Mouse (Mus musculus) T-helper 17 cell (primary cell): ENCODE results near the gene Dnajc4.

Source experiments
- in situ Hi-C, 2 experiments: fragments of 300-600 bp; cut with MboI, MseI; formaldehyde crosslinking; loops; 1 replicate in 1 of 2; 2 replicates in 1 of 2; pipeline ENCODE4 v1.15.1; 2025; ENCODE audit warnings: high pct_unique_total_duplicates in 2 of 2

The Dnajc4 gene

GRCm38 (mm10) chr19:6992011-6992858 is at the start of gene Dnajc4:
TSS of gene Dnajc4 (minus strand) at chr19:6992572.
- in situ Hi-C loops = loop anchor here in 1 of 2 experiments (25.0 kb wide), 1 partner anchor 1920 kb away; the partner anchor contains the start of gene B3gat3

GRCm38 (mm10) chr19:7041171-7041570 is 48.8 kb upstream of the Dnajc4 start:
- in situ Hi-C loops = no loop called here

GRCm38 (mm10) chr19:7040637-7041130 is 48.3 kb upstream of the Dnajc4 start:
- in situ Hi-C loops = no loop called here

GRCm38 (mm10) chr19:7039841-7040636 is 47.7 kb upstream of the Dnajc4 start, which contains the start of gene Stip1:
TSS of gene Stip1 (minus strand) at chr19:7039967.
- in situ Hi-C loops = no loop called here

GRCm38 (mm10) chr19:7039088-7039720 is 46.8 kb upstream of the Dnajc4 start:
- in situ Hi-C loops = no loop called here

- in situ Hi-C loops = no loop called here
Measured at GRCm38 (mm10) chr19:7034006-7034405, 41.6 kb upstream of the Dnajc4 start.

GRCm38 (mm10) chr19:7029531-7029930 is 37.2 kb upstream of the Dnajc4 start:
- in situ Hi-C loops = no loop called here

- in situ Hi-C loops = loop anchor here in 1 of 2 experiments (25.0 kb wide), 1 partner anchor 1892 kb away; the partner anchor contains the start of gene B3gat3
Measured at GRCm38 (mm10) chr19:7020224-7020641, 27.9 kb upstream of the Dnajc4 start.

GRCm38 (mm10) chr19:7019191-7019590 is 26.8 kb upstream of the Dnajc4 start, which contains the start of gene Fermt3:
TSS of gene Fermt3 (minus strand) at chr19:7019469.
- in situ Hi-C loops = loop anchor here in 1 of 2 experiments (25.0 kb wide), 1 partner anchor 1893 kb away; the partner anchor contains the start of gene B3gat3

GRCm38 (mm10) chr19:7018546-7018945 is 26.2 kb upstream of the Dnajc4 start:
- in situ Hi-C loops = loop anchor here in 1 of 2 experiments (25.0 kb wide), 1 partner anchor 1894 kb away; the partner anchor contains the start of gene B3gat3

GRCm38 (mm10) chr19:7017541-7018457 is 25.4 kb upstream of the Dnajc4 start:
- in situ Hi-C loops = loop anchor here in 1 of 2 experiments (25.0 kb wide), 1 partner anchor 1895 kb away; the partner anchor contains the start of gene B3gat3

GRCm38 (mm10) chr19:7014481-7015135 is 22.2 kb upstream of the Dnajc4 start:
- in situ Hi-C loops = loop anchor here in 1 of 2 experiments (25.0 kb wide), 1 partner anchor 1898 kb away; the partner anchor contains the start of gene B3gat3

GRCm38 (mm10) chr19:7013984-7014383 is 21.6 kb upstream of the Dnajc4 start:
- in situ Hi-C loops = loop anchor here in 1 of 2 experiments (25.0 kb wide), 1 partner anchor 1898 kb away; the partner anchor contains the start of gene B3gat3

- in situ Hi-C loops = loop anchor here in 1 of 2 experiments (25.0 kb wide), 1 partner anchor 1900 kb away; the partner anchor contains the start of gene B3gat3
Measured at GRCm38 (mm10) chr19:7012426-7012825, 20.1 kb upstream of the Dnajc4 start.

GRCm38 (mm10) chr19:7006892-7007593 is 14.7 kb upstream of the Dnajc4 start:
- in situ Hi-C loops = loop anchor here in 1 of 2 experiments (10.0 to 25.0 kb wide), 2 partner anchors 322 to 1905 kb away; partner anchors contain the start of gene B3gat3

GRCm38 (mm10) chr19:6999360-7000063 is 7.1 kb upstream of the Dnajc4 start:
- in situ Hi-C loops = loop anchor here (10.0 to 25.0 kb wide), 2 partner anchors 315 to 1913 kb away; partner anchors contain the start of gene B3gat3 (in 2 of the 2)

- in situ Hi-C loops = loop anchor here in 1 of 2 experiments (25.0 kb wide), 1 partner anchor 1914 kb away; the partner anchor contains the start of gene B3gat3
Measured at GRCm38 (mm10) chr19:6997721-6998290, 5.4 kb upstream of the Dnajc4 start.
